Mouse (Mus musculus): Measurements from ENCODE around the gene Fam83c. TPM values are rescaled to one million over a fixed set of nuclear protein-coding genes. Genes with fewer than 3 reads are reported as not detected.

Fam83c gene
- polyA plus RNA-seq, 1 experiment from 2014 or later = 0.74 TPM

DNA sequence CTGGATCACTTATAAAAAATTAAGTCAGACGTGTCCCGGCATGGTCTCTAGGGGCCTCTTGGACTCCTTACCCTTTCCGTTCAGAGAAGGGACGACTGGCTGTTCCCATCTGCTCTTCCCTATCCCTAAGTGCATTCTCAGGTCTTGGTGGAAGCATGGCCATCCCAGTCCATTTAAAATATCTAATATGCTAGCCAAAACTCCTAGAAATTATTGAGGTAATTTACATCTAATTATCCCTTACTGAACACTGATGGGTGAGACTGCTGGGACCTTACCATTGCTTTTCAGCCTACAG is 57.0 kb downstream of the Fam83c start:
- no peak for ATAC-seq (ENCODE audit: low read depth)
- Histone ChIP-seq H3K9me3 (ENCODE audit: control insufficient read depth, low read length) (no peaks in the 10 kb centered on the region), H3K27me3 (replicated peaks; ENCODE audit: control insufficient read depth, insufficient read depth, low read length) (peaks cover 52% of the 10 kb centered on the region), H3K4me1 (ENCODE audit: control insufficient read depth, insufficient read depth, low read length) (no peaks in the 10 kb centered on the region), H3K36me3 (ENCODE audit: control insufficient read depth, insufficient read depth, low read length) (no peaks in the 10 kb centered on the region), H3K4me3 (ENCODE audit: low read depth, low read length) (no peak overlapping the region), H3K4me2 (ENCODE audit: low read depth, low read length) (no peak overlapping the region), H3K9ac (ENCODE audit: low read depth, low read length) (no peak overlapping the region), H3K27ac (replicated peaks; ENCODE audit: low read depth, low read length) (no peak overlapping the region)
- 68% methylated on average over 4 of the region's 4 CpGs for WGBS
- no peak for DNase-seq (ENCODE audit: low spot score)

Other genes starting within 250 kb of the Fam83c start
- gene Gss, start 242.0 kb downstream of the Fam83c start, polyA plus RNA-seq (2014; fragmentation: Nextera tagmentation; extraction: Ambion mirVana) = 27.1 and 27.6 TPM in 2 replicates
- 4.6 and 5.3 TPM in 2 replicates for gene Myh7b, start 223.6 kb downstream of the Fam83c start, polyA plus RNA-seq (2014; fragmentation: Nextera tagmentation; extraction: Ambion mirVana)
- gene Trpc4ap, start 142.5 kb downstream of the Fam83c start, polyA plus RNA-seq (2014; fragmentation: Nextera tagmentation; extraction: Ambion mirVana) = 131 and 147 TPM in 2 replicates
- gene Edem2, start 105.4 kb downstream of the Fam83c start, polyA plus RNA-seq (2014; fragmentation: Nextera tagmentation; extraction: Ambion mirVana) = 34.0 and 35.2 TPM in 2 replicates
- not detected in 2 replicates for gene Gm17581, start 99.0 kb downstream of the Fam83c start, polyA plus RNA-seq (2014; fragmentation: Nextera tagmentation; extraction: Ambion mirVana)
- 8.1 and 9.1 TPM in 2 replicates for gene Procr, start 83.7 kb downstream of the Fam83c start, polyA plus RNA-seq (2014; fragmentation: Nextera tagmentation; extraction: Ambion mirVana)
- 0.51 TPM in 2 replicates for gene Mmp24, start 59.5 kb downstream of the Fam83c start, polyA plus RNA-seq (2014; fragmentation: Nextera tagmentation; extraction: Ambion mirVana)
- 10.8 and 12.2 TPM in 2 replicates for gene BC029722, start 15.4 kb downstream of the Fam83c start, polyA plus RNA-seq (2014; fragmentation: Nextera tagmentation; extraction: Ambion mirVana)
- gene Eif6, start 7.9 kb downstream of the Fam83c start, polyA plus RNA-seq (2014; fragmentation: Nextera tagmentation; extraction: Ambion mirVana) = 151 and 162 TPM in 2 replicates
- 58.3 and 65.9 TPM in 2 replicates for gene Uqcc1, start 95.5 kb upstream of the Fam83c start, polyA plus RNA-seq (2014; fragmentation: Nextera tagmentation; extraction: Ambion mirVana)
- gene Gm15557, start 105.9 kb upstream of the Fam83c start, polyA plus RNA-seq (2014; fragmentation: Nextera tagmentation; extraction: Ambion mirVana) = not detected in 2 replicates
- 3.3 and 3.8 TPM in 2 replicates for gene Gdf5, start 110.5 kb upstream of the Fam83c start, polyA plus RNA-seq (2014; fragmentation: Nextera tagmentation; extraction: Ambion mirVana)
- gene Cep250, start 121.6 kb upstream of the Fam83c start, polyA plus RNA-seq (2014; fragmentation: Nextera tagmentation; extraction: Ambion mirVana) = 17.6 TPM in 2 replicates
- gene 6430550D23Rik, start 173.1 kb upstream of the Fam83c start, polyA plus RNA-seq (2014; fragmentation: Nextera tagmentation; extraction: Ambion mirVana) = 0.90 and 1.4 TPM in 2 replicates
- 235 and 269 TPM in 2 replicates for gene Ergic3, start 173.2 kb upstream of the Fam83c start, polyA plus RNA-seq (2014; fragmentation: Nextera tagmentation; extraction: Ambion mirVana)
- gene Fer1l4, start 218.1 kb upstream of the Fam83c start, polyA plus RNA-seq (2014; fragmentation: Nextera tagmentation; extraction: Ambion mirVana) = not detected in 2 replicates
- gene Spag4, start 230.3 kb upstream of the Fam83c start, polyA plus RNA-seq (2014; fragmentation: Nextera tagmentation; extraction: Ambion mirVana) = 2.3 and 3.1 TPM in 2 replicates